Mouse (Mus musculus): ENCODE data around the gene Zmym6. TPM values are rescaled to one million over a fixed set of nuclear protein-coding genes. Genes with fewer than 3 reads are reported as not detected.

Zmym6 gene
- total and polyA plus RNA-seq, 2 experiments, result 1.4 to 7.2 TPM

DNA sequence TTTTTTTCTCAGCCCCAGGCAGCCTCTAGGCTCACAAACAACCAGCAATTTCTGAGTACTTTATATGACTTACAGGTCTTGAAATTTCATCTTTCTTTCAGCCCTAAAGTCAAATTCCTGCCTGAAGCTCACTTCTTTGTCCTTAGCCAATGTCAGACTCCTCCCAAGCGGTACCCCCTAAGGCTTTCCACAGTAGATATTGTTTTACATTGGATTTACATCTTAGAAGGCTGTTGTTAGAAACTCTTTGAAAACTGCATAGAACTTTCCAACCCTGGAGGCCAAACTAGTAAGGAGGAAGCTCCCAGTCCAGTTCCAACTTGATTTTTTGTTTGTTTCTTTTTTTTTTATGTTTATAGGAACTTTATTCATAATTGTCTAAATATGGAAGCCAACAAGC, 13.1 kb upstream of the Zmym6 start:
- TF ChIP-seq POLR2A (IDR thresholded peaks at IDR 0.05; ENCODE audit: extremely low read depth, insufficient read depth, low read length) (no peak), CTCF (IDR thresholded peaks at IDR 0.05; ENCODE audit: low read depth, low read length) (no peak)

DNA sequence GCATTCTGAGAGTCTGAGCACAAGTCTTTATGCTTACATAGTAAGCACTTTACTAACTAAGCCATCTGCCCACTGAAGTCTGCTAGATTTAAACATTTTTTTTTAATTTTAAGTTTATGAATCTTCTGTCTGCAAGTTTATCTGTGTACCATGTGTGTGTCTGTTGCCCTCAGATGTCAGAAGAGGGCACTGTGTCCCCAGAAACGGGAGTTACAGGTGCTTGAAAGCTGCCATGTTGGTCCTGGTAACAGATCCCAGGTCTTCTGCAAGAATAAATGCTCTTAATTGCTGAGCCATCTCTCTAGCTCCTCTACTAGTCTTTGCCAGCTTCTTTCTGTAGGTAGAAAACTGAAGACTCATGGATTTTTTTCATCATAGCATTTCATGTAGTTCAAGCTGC, 2.3 kb upstream of the Zmym6 start:
- Histone ChIP-seq H3K36me3 (ENCODE audit: control insufficient read depth, insufficient read depth, low read length) (no peaks in the 10 kb centered on the region), H3K27me3 (ENCODE audit: control insufficient read depth, insufficient read depth, low read length) (no peaks in the 10 kb centered on the region), H3K79me2 (ENCODE audit: control insufficient read depth, insufficient read depth, low read length) (no peaks in the 10 kb centered on the region), H3K9ac (ENCODE audit: low read depth, low read length) (no peak overlapping the region), H3K4me3 (ENCODE audit: insufficient read depth, low read depth, low read length) (no peak overlapping the region), H3K27ac (replicated peaks; ENCODE audit: insufficient read depth, low read depth, low read length) (no peak overlapping the region), H3K4me1 (ENCODE audit: control insufficient read depth, insufficient read depth, low read length) (peaks cover 3% of the 10 kb centered on the region; the same call in 1 of the 2 replicates)
- DNase-seq (ENCODE audit: extremely low read depth, low read depth, low spot score), result no peak
- WGBS, result 69% methylated on average over 1 of the region's 1 CpGs
- no peak for TF ChIP-seq POLR2A (IDR thresholded peaks at IDR 0.05; ENCODE audit: extremely low read depth, insufficient read depth, low read length)
- TF ChIP-seq CTCF (IDR thresholded peaks at IDR 0.05; ENCODE audit: low read depth, low read length), result no peak

More for the DNA sequence above, 13.1 kb upstream of the Zmym6 start:
- H3K27ac ChIP-seq (replicated peaks; ENCODE audit: insufficient read depth, low read depth, low read length), result no peak overlapping the region
- WGBS, result 82% methylated on average over 1 of the region's 1 CpGs
- H3K27me3 ChIP-seq (ENCODE audit: control insufficient read depth, insufficient read depth, low read length), result no peaks in the 10 kb centered on the region
- no peak overlapping the region for H3K9ac ChIP-seq (ENCODE audit: low read depth, low read length)
- H3K4me1 ChIP-seq (ENCODE audit: control insufficient read depth, insufficient read depth, low read length), result 0 out of 2 replicates have a peak, but pooled peaks cover 1% of the 10 kb centered on the region
- no peak for DNase-seq (ENCODE audit: extremely low read depth, low read depth, low spot score)
- no peaks in the 10 kb centered on the region for H3K36me3 ChIP-seq (ENCODE audit: control insufficient read depth, insufficient read depth, low read length)
- H3K4me3 ChIP-seq (ENCODE audit: insufficient read depth, low read depth, low read length), result no peak overlapping the region
- no peaks in the 10 kb centered on the region for H3K79me2 ChIP-seq (ENCODE audit: control insufficient read depth, insufficient read depth, low read length)

DNA sequence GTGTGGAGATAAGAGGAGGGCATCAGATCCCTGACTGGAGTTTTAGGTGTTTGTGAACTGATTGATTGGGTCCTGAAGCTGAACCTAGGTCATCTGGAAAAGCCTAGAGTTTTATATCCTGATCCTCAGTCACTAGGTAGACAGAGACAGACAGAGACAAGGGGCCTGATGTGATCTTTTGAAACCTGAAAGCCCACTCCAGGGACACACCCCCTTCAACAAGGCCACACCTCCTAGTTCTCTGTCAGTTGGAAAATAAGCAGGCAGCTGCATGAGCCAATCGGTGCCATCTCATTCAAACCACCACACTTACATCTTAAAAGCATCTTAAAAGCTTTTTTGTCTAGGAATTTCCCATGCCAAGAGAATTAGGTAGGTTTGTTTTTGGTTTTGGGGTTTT, 3.6 kb downstream of the Zmym6 start:
- Histone ChIP-seq H3K36me3 (ENCODE audit: control insufficient read depth, insufficient read depth, low read length) (no peaks in the 10 kb centered on the region), H3K4me3 (ENCODE audit: insufficient read depth, low read depth, low read length) (no peak overlapping the region), H3K9ac (ENCODE audit: low read depth, low read length) (no peak overlapping the region), H3K4me1 (ENCODE audit: control insufficient read depth, insufficient read depth, low read length) (peaks cover 3% of the 10 kb centered on the region; the same call in 1 of the 2 replicates), H3K27ac (replicated peaks; ENCODE audit: insufficient read depth, low read depth, low read length) (no peak overlapping the region), H3K79me2 (ENCODE audit: control insufficient read depth, insufficient read depth, low read length) (no peaks in the 10 kb centered on the region), H3K27me3 (ENCODE audit: control insufficient read depth, insufficient read depth, low read length) (no peaks in the 10 kb centered on the region)
- 57% methylated on average over 1 of the region's 1 CpGs for WGBS
- no peak for DNase-seq (ENCODE audit: extremely low read depth, low read depth, low spot score)
- no peak for TF ChIP-seq POLR2A (IDR thresholded peaks at IDR 0.05; ENCODE audit: extremely low read depth, insufficient read depth, low read length)
- TF ChIP-seq CTCF (IDR thresholded peaks at IDR 0.05; ENCODE audit: low read depth, low read length), result no peak

DNA sequence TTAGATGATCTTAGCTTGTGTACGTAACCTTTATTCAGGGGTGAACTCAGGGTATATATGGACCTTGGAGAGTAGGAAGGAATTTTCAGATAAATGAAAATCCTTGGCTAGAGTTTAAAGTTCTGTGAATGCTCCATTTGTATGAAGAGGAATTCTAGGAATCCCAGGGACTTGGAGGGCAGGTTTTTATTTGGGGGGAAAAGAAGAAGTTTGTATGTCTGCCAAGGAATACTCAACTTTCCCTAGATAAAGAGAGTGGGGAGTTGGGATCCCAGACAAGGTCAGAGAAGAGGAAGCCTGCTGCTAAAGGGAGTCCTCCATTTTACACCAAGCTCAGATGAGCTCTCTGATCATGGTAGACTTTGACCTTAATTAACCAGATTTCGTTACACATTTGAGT, 5.9 kb downstream of the Zmym6 start:
- no peak for TF ChIP-seq CTCF (IDR thresholded peaks at IDR 0.05; ENCODE audit: low read depth, low read length)
- H3K36me3 ChIP-seq (ENCODE audit: control insufficient read depth, insufficient read depth, low read length), result peaks cover 6% of the 10 kb centered on the region; the same call in 1 of the 2 replicates
- no peaks in the 10 kb centered on the region for H3K4me1 ChIP-seq (ENCODE audit: control insufficient read depth, insufficient read depth, low read length)
- H3K9ac ChIP-seq (ENCODE audit: low read depth, low read length), result no peak overlapping the region
- H3K79me2 ChIP-seq (ENCODE audit: control insufficient read depth, insufficient read depth, low read length), result no peaks in the 10 kb centered on the region
- H3K27ac ChIP-seq (replicated peaks; ENCODE audit: insufficient read depth, low read depth, low read length), result no peak overlapping the region
- H3K27me3 ChIP-seq (ENCODE audit: control insufficient read depth, insufficient read depth, low read length), result no peaks in the 10 kb centered on the region
- no peak for DNase-seq (ENCODE audit: extremely low read depth, low read depth, low spot score)
- no peak overlapping the region for H3K4me3 ChIP-seq (ENCODE audit: insufficient read depth, low read depth, low read length)
- 87% methylated on average over 2 of the region's 2 CpGs for WGBS

DNA sequence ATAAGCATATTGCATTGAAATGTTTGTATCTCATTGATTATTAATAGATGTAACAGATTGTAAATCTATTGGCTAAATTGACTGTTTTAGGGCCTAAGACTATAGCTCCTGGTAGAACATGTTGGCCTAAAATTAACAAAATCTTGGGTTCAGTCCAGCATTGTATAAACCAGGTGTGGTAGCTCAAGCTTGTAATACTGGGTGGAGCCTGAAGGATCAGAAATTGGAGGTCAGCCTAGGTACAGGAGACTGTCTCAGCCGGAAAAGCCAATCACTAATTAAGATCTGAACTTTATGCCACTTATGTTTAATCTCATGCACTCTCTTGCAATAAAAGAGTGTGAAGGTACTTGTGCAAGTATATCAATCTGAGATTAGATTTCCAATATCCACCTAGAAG, 8.6 kb downstream of the Zmym6 start:
- Histone ChIP-seq H3K79me2 (ENCODE audit: control insufficient read depth, insufficient read depth, low read length) (no peaks in the 10 kb centered on the region), H3K4me3 (ENCODE audit: insufficient read depth, low read depth, low read length) (no peak overlapping the region), H3K4me1 (ENCODE audit: control insufficient read depth, insufficient read depth, low read length) (no peaks in the 10 kb centered on the region), H3K36me3 (ENCODE audit: control insufficient read depth, insufficient read depth, low read length) (peaks cover 11% of the 10 kb centered on the region; the same call in 1 of the 2 replicates), H3K27me3 (ENCODE audit: control insufficient read depth, insufficient read depth, low read length) (no peaks in the 10 kb centered on the region), H3K9ac (ENCODE audit: low read depth, low read length) (no peak overlapping the region), H3K27ac (replicated peaks; ENCODE audit: insufficient read depth, low read depth, low read length) (no peak overlapping the region)
- TF ChIP-seq CTCF (IDR thresholded peaks at IDR 0.05; ENCODE audit: low read depth, low read length), result no peak
- TF ChIP-seq POLR2A (IDR thresholded peaks at IDR 0.05; ENCODE audit: extremely low read depth, insufficient read depth, low read length), result no peak
- DNase-seq (ENCODE audit: extremely low read depth, low read depth, low spot score), result no peak
- WGBS, result 89% methylated on average over 1 of the region's 1 CpGs

GRCm38 (mm10) chr4:127091188-127091587, 14.0 kb downstream of the Zmym6 start:
- no peaks in the 10 kb centered on the region for H3K4me1 ChIP-seq (ENCODE audit: control insufficient read depth, insufficient read depth, low read length)
- TF ChIP-seq CTCF (IDR thresholded peaks at IDR 0.05; ENCODE audit: low read depth, low read length) (no peak), POLR2A (IDR thresholded peaks at IDR 0.05; ENCODE audit: extremely low read depth, insufficient read depth, low read length) (no peak)
- peaks cover 12% of the 10 kb centered on the region; the same call in 1 of the 2 replicates for H3K36me3 ChIP-seq (ENCODE audit: control insufficient read depth, insufficient read depth, low read length)
- no peak overlapping the region for H3K27ac ChIP-seq (replicated peaks; ENCODE audit: insufficient read depth, low read depth, low read length)
- no peak for DNase-seq (ENCODE audit: extremely low read depth, low read depth, low spot score)
- no peak overlapping the region for H3K4me3 ChIP-seq (ENCODE audit: insufficient read depth, low read depth, low read length)
- H3K79me2 ChIP-seq (ENCODE audit: control insufficient read depth, insufficient read depth, low read length), result no peaks in the 10 kb centered on the region
- H3K9ac ChIP-seq (ENCODE audit: low read depth, low read length), result no peak overlapping the region
- 97% methylated on average over 1 of the region's 1 CpGs for WGBS
- no peaks in the 10 kb centered on the region for H3K27me3 ChIP-seq (ENCODE audit: control insufficient read depth, insufficient read depth, low read length)

All from liver, adult 2 months (tissue).